ENCODE assay signal across 19 mouse cellular contexts in the genomic region with DNA sequence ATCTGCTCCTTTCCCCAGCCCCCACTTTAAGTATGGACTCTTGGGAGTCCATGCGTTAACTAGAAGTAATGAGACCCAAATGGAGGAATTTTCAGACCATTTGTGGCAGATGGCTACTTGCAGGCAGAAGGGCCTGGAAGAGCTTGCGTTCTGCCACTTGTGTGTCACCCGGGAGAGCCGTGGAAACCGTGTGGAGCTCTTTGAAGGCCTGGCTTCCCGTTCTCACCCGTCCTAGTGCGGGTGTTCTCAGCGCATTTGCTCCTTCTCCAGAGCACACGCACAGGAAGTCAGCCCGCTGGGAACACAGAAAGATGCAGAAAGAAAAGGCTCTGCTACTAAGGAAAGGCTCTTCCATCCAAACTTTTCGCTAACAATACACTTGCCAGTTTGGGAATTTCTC. TPM values are rescaled to one million over a fixed set of nuclear protein-coding genes. Genes with fewer than 3 reads are reported as not detected.
DNase-seq lines count a peak whose midpoint lies in the region; ATAC-seq and TF ChIP-seq lines count a peak whose summit lies in the region.
"Had no signal": no experiment of that assay in that cellular context is flagged by ENCODE, and none has a peak within 500 bp of the region (broad histone marks: within the 10 kb centered on the region; RNA-seq: fewer than 3 reads in every experiment).

No protein-coding gene starts in this region.

- no peak for DNase-seq in heart, postnatal 4 days
- DNase-seq in lung, embryonic 14.5 days: peak; percentile 40
- no peak for DNase-seq in lung, postnatal 25 days (ENCODE audit: low spot score)
- DNase-seq in gastrocnemius, adult 18-20 months (ENCODE audit: low spot score): no peak
- DNase-seq: cerebellum, postnatal 14 days; kidney, adult 9 months; lung, adult 2 months; retina, postnatal 1 day had no signal

- peaks cover 55% of the 10 kb centered on the region for H3K4me1 ChIP-seq in heart, embryonic 11.5 days (ENCODE audit: control insufficient read depth, insufficient read depth, low read length)
- peaks cover 24% of the 10 kb centered on the region for H3K4me1 ChIP-seq in lung, embryonic 14.5 days (ENCODE audit: insufficient read depth)
- H3K4me1 ChIP-seq in embryonic facial prominence, embryonic 12.5 days: peaks cover 65% of the 10 kb centered on the region
- peaks cover 21% of the 10 kb centered on the region for H3K4me1 ChIP-seq in neural tube, embryonic 12.5 days

- H3K9ac ChIP-seq in heart, embryonic 11.5 days (ENCODE audit: low read depth, low read length): no peak overlapping the region
- H3K9ac ChIP-seq in lung, embryonic 14.5 days: no peak overlapping the region
- H3K9ac ChIP-seq in embryonic facial prominence, embryonic 12.5 days: no peak overlapping the region
- H3K9ac ChIP-seq in neural tube, embryonic 12.5 days: no peak overlapping the region
- H3K9ac ChIP-seq: hindbrain, embryonic 13.5 days had no signal

- H3K27ac ChIP-seq in heart, embryonic 11.5 days (ENCODE audit: low read depth, low read length): peak overlapping the region; percentile 79
- peak overlapping the region; percentile 48; the same call in 1 of the 2 replicates for H3K27ac ChIP-seq in lung, embryonic 14.5 days (ENCODE audit: low read depth)
- peak overlapping the region; percentile 67 for H3K27ac ChIP-seq in embryonic facial prominence, embryonic 12.5 days
- 0 out of 2 replicates have a peak overlapping the region, but pooled peaks have one; percentile 0 for H3K27ac ChIP-seq in neural tube, embryonic 12.5 days
- H3K27ac ChIP-seq: hindbrain, embryonic 13.5 days had no signal

- H3K4me2 ChIP-seq in heart, embryonic 11.5 days: no peak overlapping the region
- H3K4me2 ChIP-seq in lung, embryonic 14.5 days: no peak overlapping the region
- no peak overlapping the region for H3K4me2 ChIP-seq in embryonic facial prominence, embryonic 12.5 days (replicated peaks)
- H3K4me2 ChIP-seq in neural tube, embryonic 12.5 days (replicated peaks): no peak overlapping the region
- H3K4me2 ChIP-seq: hindbrain, embryonic 13.5 days had no signal

- ATAC-seq in heart, embryonic 11.5 days (replicated peaks; ENCODE audit: insufficient number of reproducible peaks, low FRiP score, low TSS enrichment): no peak
- no peak for ATAC-seq in lung, embryonic 14.5 days (ENCODE audit: insufficient read depth)
- no peak for ATAC-seq in embryonic facial prominence, embryonic 12.5 days (ENCODE audit: insufficient number of reproducible peaks, insufficient read depth, low FRiP score, low TSS enrichment)
- ATAC-seq in neural tube, embryonic 12.5 days (ENCODE audit: low FRiP score, low read depth): no peak

- no peak for TF ChIP-seq CTCF in lung, embryonic 14.5 days (IDR thresholded peaks at IDR 0.05; ENCODE audit: low read depth)

- H3K9me3 ChIP-seq in heart, embryonic 11.5 days (replicated peaks; ENCODE audit: control insufficient read depth, low read length): no peaks in the 10 kb centered on the region
- no peaks in the 10 kb centered on the region for H3K9me3 ChIP-seq in lung, embryonic 14.5 days (ENCODE audit: low read depth, low read length)
- H3K9me3 ChIP-seq in embryonic facial prominence, embryonic 12.5 days: no peaks in the 10 kb centered on the region
- H3K9me3 ChIP-seq in neural tube, embryonic 12.5 days: no peaks in the 10 kb centered on the region
- H3K9me3 ChIP-seq: G1E; hindbrain, embryonic 13.5 days had no signal

- H3K4me3 ChIP-seq in heart, embryonic 11.5 days (ENCODE audit: low read depth, low read length): no peak overlapping the region
- H3K4me3 ChIP-seq in lung, embryonic 14.5 days (ENCODE audit: low read depth, low read length): no peak overlapping the region
- no peak overlapping the region for H3K4me3 ChIP-seq in embryonic facial prominence, embryonic 12.5 days
- H3K4me3 ChIP-seq in neural tube, embryonic 12.5 days: no peak overlapping the region
- H3K4me3 ChIP-seq: hindbrain, embryonic 13.5 days; megakaryocyte, embryonic 14.5 days had no signal

- no peaks in the 10 kb centered on the region for H3K27me3 ChIP-seq in heart, embryonic 11.5 days (ENCODE audit: control insufficient read depth, insufficient read depth, low read length)
- H3K27me3 ChIP-seq in lung, embryonic 14.5 days (ENCODE audit: insufficient read depth, low read length): no peaks in the 10 kb centered on the region
- H3K27me3 ChIP-seq in embryonic facial prominence, embryonic 12.5 days: no peaks in the 10 kb centered on the region
- H3K27me3 ChIP-seq in neural tube, embryonic 12.5 days (replicated peaks): no peaks in the 10 kb centered on the region
- H3K27me3 ChIP-seq: hindbrain, embryonic 13.5 days had no signal

- H3K36me3 ChIP-seq in heart, embryonic 11.5 days (ENCODE audit: control insufficient read depth, insufficient read depth, low read length): no peaks in the 10 kb centered on the region
- H3K36me3 ChIP-seq in lung, embryonic 14.5 days (ENCODE audit: insufficient read depth): no peaks in the 10 kb centered on the region
- no peaks in the 10 kb centered on the region for H3K36me3 ChIP-seq in embryonic facial prominence, embryonic 12.5 days
- no peaks in the 10 kb centered on the region for H3K36me3 ChIP-seq in neural tube, embryonic 12.5 days
- H3K36me3 ChIP-seq: G1E; hindbrain, embryonic 13.5 days had no signal

- 23% methylated on average over 12 of the region's 12 CpGs for WGBS in heart, embryonic 11.5 days (ENCODE audit: insufficient replicate concordance)
- 34% methylated on average over 12 of the region's 12 CpGs for WGBS in lung, embryonic 14.5 days
- WGBS in embryonic facial prominence, embryonic 12.5 days: 28% methylated on average over 12 of the region's 12 CpGs
- 52% methylated on average over 12 of the region's 12 CpGs for WGBS in neural tube, embryonic 12.5 days

RNA-seq across cellular contexts. Expression of gene Cpa2, which starts 1.7 kb away (rescaled TPM):
- polyA plus RNA-seq in heart, embryonic 11.5 days (2014; fragmentation: Nextera tagmentation; extraction: Ambion mirVana): 8.3 and 11.7 TPM in 2 replicates
- total RNA-seq in heart, postnatal 4 days (2021): 1 to 10 TPM; 1.2 to 1.4 TPM
- polyA plus RNA-seq in lung, embryonic 14.5 days (2014; fragmentation: Nextera tagmentation; extraction: Ambion mirVana): 7.2 and 7.8 TPM in 2 replicates
- polyA plus RNA-seq in embryonic facial prominence, embryonic 12.5 days (2016; fragmentation: Nextera tagmentation; extraction: Ambion mirVana): 4.2 and 7.6 TPM in 2 replicates
- 8.2 and 8.5 TPM in 2 replicates for polyA plus RNA-seq in neural tube, embryonic 12.5 days (2016; fragmentation: Nextera tagmentation; extraction: Ambion mirVana)
- total RNA-seq in gastrocnemius, adult 18-20 months (2021): not detected
- total RNA-seq: G1E had no signal
- polyA plus RNA-seq: C2C12, G1E had no signal

RNA-seq across cellular contexts. Expression of gene Cpa4, which starts 25.1 kb away (rescaled TPM):
- 2.4 TPM in 2 replicates for polyA plus RNA-seq in heart, embryonic 11.5 days (2014; fragmentation: Nextera tagmentation; extraction: Ambion mirVana)
- under 1 TPM; 0.16 to 0.19 TPM for total RNA-seq in heart, postnatal 4 days (2021)
- 0.07 and 0.14 TPM in 2 replicates for polyA plus RNA-seq in lung, embryonic 14.5 days (2014; fragmentation: Nextera tagmentation; extraction: Ambion mirVana)
- polyA plus RNA-seq in embryonic facial prominence, embryonic 12.5 days (2016; fragmentation: Nextera tagmentation; extraction: Ambion mirVana): 0.79 and 1.3 TPM in 2 replicates
- polyA plus RNA-seq in neural tube, embryonic 12.5 days (2016; fragmentation: Nextera tagmentation; extraction: Ambion mirVana): 1.2 and 1.9 TPM in 2 replicates
- total RNA-seq in gastrocnemius, adult 18-20 months (2021): not detected
- total RNA-seq: layer of hippocampus, postnatal 10 days had no signal
- polyA plus RNA-seq: C2C12; G1E; gonadal fat pad, adult 2 months; thymus, postnatal 0 days had no signal

RNA-seq across cellular contexts. Expression of gene Ssmem1, which starts 33.4 kb away (rescaled TPM):
- polyA plus RNA-seq in heart, embryonic 11.5 days (2014; fragmentation: Nextera tagmentation; extraction: Ambion mirVana): 0.62 TPM in 1 of 2 replicates, not detected in the other
- under 1 TPM in 1 of 2 experiments, not detected in 1; 0.52 TPM for total RNA-seq in heart, postnatal 4 days (2021)
- polyA plus RNA-seq in lung, embryonic 14.5 days (2014; fragmentation: Nextera tagmentation; extraction: Ambion mirVana): 0.16 and 0.49 TPM in 2 replicates
- 0.14 and 0.33 TPM in 2 replicates for polyA plus RNA-seq in embryonic facial prominence, embryonic 12.5 days (2016; fragmentation: Nextera tagmentation; extraction: Ambion mirVana)
- polyA plus RNA-seq in neural tube, embryonic 12.5 days (2016; fragmentation: Nextera tagmentation; extraction: Ambion mirVana): 0.24 and 0.49 TPM in 2 replicates
- not detected for total RNA-seq in gastrocnemius, adult 18-20 months (2021)
- polyA plus RNA-seq: frontal cortex, adult 2 months; G1E; lung, adult 2 months had no signal

RNA-seq across cellular contexts. Expression of gene Tmem209, which starts 33.5 kb away (rescaled TPM):
- polyA plus RNA-seq in heart, embryonic 11.5 days (2014; fragmentation: Nextera tagmentation; extraction: Ambion mirVana): 29.3 and 30.9 TPM in 2 replicates
- 10 to 100 TPM; 18.0 to 20.2 TPM for total RNA-seq in heart, postnatal 4 days (2021)
- 43.5 and 44.7 TPM in 2 replicates for polyA plus RNA-seq in lung, embryonic 14.5 days (2014; fragmentation: Nextera tagmentation; extraction: Ambion mirVana)
- 37.8 and 38.6 TPM in 2 replicates for polyA plus RNA-seq in embryonic facial prominence, embryonic 12.5 days (2016; fragmentation: Nextera tagmentation; extraction: Ambion mirVana)
- 35.1 and 35.9 TPM in 2 replicates for polyA plus RNA-seq in neural tube, embryonic 12.5 days (2016; fragmentation: Nextera tagmentation; extraction: Ambion mirVana)
- total RNA-seq in gastrocnemius, adult 18-20 months (2021): 10 to 100 TPM in 1 of 2 experiments, 1 to 10 TPM in 1; 9.6 to 10.8 TPM

Comparison
In these comparisons a context has a peak if more than half of its experiments do, and no peak if none do; other contexts are left out.
1. H3K27ac ChIP-seq: peak in every context shown above with its lines; median percentile 79 in heart, embryonic 11.5 days; 67 in embryonic facial prominence, embryonic 12.5 days; 48 in lung, embryonic 14.5 days; 0 in neural tube, embryonic 12.5 days.